Mouse (Mus musculus) forebrain, embryonic 15.5 days (tissue): ENCODE measurements around the gene Hist1h2ah. TPM values are rescaled to one million over a fixed set of nuclear protein-coding genes. Genes with fewer than 3 reads are reported as not detected.

ENCODE experiments used
- ATAC-seq: fragments of 200-750 bp; cut with Nextera tagmentation; replicated peaks from 2 replicates; pipeline ENCODE4 v1.8.0; 2017; ENCODE audit warnings: mild to moderate bottlenecking, moderate TSS enrichment, moderate library complexity
- H3K27ac ChIP-seq: fragments of 300-500 bp; sonication (generic); replicated peaks from 2 replicates; pipeline ENCODE4 v1.5.1; 2015; ENCODE audit warnings: mild to moderate bottlenecking, inconsistent platforms
- H3K27me3 ChIP-seq: fragments of 300-500 bp; sonication (generic); 2 replicates; pipeline ENCODE4 v1.6.1; 2015; ENCODE audit warnings: inconsistent platforms
- H3K36me3 ChIP-seq: fragments of 300-500 bp; sonication (generic); 2 replicates; pipeline ENCODE4 v1.6.1; 2015; ENCODE audit warnings: mild to moderate bottlenecking, inconsistent platforms
- H3K4me1 ChIP-seq: fragments of 300-500 bp; sonication (generic); 2 replicates; pipeline ENCODE4 v1.6.1; 2015; ENCODE audit warnings: inconsistent platforms
- H3K4me2 ChIP-seq: fragments of 300-500 bp; sonication (generic); replicated peaks from 2 replicates; pipeline ENCODE4 v1.6.1; 2015; ENCODE audit warnings: mild to moderate bottlenecking, inconsistent platforms
- H3K4me3 ChIP-seq: fragments of 300-500 bp; sonication (generic); 2 replicates; pipeline ENCODE4 v1.5.1; 2015; ENCODE audit warnings: mild to moderate bottlenecking, inconsistent platforms
- H3K9ac ChIP-seq: fragments of 300-500 bp; sonication (generic); replicated peaks from 2 replicates; pipeline ENCODE4 v1.6.1; 2015; ENCODE audit warnings: mild to moderate bottlenecking, inconsistent platforms
- H3K9me3 ChIP-seq: fragments of 300-500 bp; sonication (generic); 2 replicates; pipeline ENCODE4 v1.6.1; 2016; ENCODE audit warnings: inconsistent platforms
- WGBS: fragments of 180-500 bp; shearing (Covaris S2); methylation state at CpG from one replicate; pipeline ENCODE4 v1.1.7; 2015; ENCODE audit warnings: mixed read lengths; 5-methylcytosine and 5-hydroxymethylcytosine counted together
- polyA plus RNA-seq: library from polyadenylated mRNA; unstranded; fragments of >200 nt; fragmentation: Nextera tagmentation; extraction: Ambion mirVana; gene quantifications from 2 replicates; pipeline ENCODE4 v1.2.1, GENCODE M21; 2015

The Hist1h2ah gene
- polyA plus RNA-seq, 1 experiment from 2014 or later, result 2.5 TPM

DNA sequence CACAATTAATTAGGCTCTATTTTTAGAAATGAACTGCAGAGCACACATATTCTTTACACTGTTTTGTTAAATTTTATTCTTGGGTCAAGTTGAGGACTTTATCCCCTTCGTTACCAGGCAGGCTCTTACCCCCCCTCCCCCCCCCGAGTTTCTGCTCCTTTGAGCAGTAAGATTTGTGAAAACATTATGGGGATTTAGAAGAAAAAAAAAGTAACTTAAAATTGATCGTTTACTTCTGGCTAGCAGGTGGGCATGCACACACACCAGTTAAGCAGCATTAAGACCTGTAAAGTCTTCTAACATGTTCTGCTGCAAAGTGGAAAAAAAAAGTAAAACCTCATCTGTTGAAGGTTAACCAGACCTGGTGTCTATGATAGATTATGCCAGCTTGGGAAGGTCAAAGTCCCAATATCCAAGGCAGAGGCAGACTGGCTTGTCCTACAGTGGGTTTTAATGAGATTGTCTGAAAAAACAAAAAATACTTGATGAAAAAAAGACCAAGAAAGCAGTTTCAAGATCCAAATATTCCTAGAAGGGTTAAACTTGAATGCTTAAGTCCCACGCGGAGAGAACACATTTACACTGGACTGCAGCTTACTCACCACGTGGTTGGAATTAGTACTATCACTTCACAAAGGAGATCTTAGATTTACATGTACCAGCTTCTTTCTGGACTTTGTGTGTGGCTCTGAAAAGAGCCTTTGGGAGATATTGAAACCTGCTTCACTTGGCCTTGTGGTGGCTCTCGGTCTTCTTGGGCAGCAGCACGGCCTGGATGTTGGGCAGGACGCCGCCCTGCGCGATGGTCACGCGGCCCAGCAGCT, 713 bp downstream of the Hist1h2ah start:
- H3K9ac ChIP-seq, result peak overlapping the region; percentile 49
- no peaks in the 10 kb centered on the region for H3K36me3 ChIP-seq
- peak overlapping the region; percentile 46 for H3K4me3 ChIP-seq
- peak overlapping the region; percentile 65 for H3K27ac ChIP-seq
- H3K4me1 ChIP-seq, result peaks cover 17% of the 10 kb centered on the region
- ATAC-seq, result peak; percentile 32; the same call in 1 of the 2 replicates
- H3K9me3 ChIP-seq, result no peaks in the 10 kb centered on the region
- peak overlapping the region; percentile 53 for H3K4me2 ChIP-seq
- under 1% methylated on average over 14 of the region's 14 CpGs for WGBS
- no peaks in the 10 kb centered on the region for H3K27me3 ChIP-seq

DNA sequence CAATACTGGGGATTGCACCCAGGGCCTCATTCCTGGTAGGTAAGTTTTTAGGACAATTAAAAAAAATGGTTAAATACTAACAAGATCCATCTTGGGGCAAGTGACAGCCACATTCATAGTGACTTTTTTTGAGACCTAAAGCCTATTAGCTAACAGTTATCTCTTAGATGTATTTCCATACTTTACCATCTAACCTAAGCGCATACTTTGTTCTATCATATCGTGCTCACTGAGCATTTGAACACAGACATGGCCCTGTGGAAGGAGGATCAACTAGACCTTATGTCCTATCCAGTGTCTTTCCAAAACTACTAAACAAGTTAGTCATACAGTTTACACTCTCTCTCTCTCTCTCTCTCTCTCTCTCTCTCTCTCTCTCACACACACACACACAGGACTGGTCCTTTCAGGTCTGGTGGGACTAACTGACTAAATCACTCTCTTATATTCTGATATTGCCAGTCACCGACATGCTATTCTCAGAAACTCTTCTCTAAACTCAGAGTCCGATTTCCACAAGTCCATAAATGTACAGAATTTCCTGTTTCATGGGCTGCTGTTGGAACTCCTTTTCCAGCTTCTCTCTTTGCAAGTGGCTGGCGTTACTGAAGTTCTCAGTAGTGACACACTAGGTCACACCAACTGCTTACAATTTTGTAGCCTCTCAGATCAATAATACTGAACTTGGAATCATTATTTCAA, 1.5 kb downstream of the Hist1h2ah start:
- Histone ChIP-seq H3K36me3 (no peaks in the 10 kb centered on the region), H3K4me2 (peak overlapping the region; percentile 53), H3K4me3 (peak overlapping the region; percentile 46; the same call in 1 of the 2 replicates), H3K27ac (no peak overlapping the region), H3K27me3 (no peaks in the 10 kb centered on the region), H3K4me1 (peaks cover 20% of the 10 kb centered on the region), H3K9me3 (no peaks in the 10 kb centered on the region), H3K9ac (peak overlapping the region; percentile 49)
- no peak for ATAC-seq
- 42% methylated on average over 5 of the region's 5 CpGs for WGBS

DNA sequence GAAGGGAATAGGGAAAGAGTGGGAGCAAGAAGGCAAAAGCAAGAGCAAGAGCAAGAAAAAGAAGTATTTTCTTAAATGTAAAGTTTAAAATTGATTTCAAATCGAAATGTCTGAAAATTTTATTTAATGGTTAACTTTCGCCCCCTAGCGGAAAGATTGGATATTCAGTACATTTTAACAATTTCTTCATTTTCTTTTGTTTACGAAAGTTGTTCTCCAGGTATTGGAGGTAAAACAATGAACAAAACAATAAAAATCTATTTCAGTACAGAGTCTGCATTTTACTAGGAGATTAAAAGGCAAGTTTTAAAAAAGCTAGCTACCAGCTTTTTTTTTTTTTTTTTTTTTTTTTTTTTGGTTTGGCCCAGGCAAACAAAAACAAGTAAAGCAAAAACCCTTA, 4.9 kb downstream of the Hist1h2ah start:
- H3K9me3 ChIP-seq, result no peaks in the 10 kb centered on the region
- WGBS, result 12% methylated on average over 4 of the region's 4 CpGs
- ATAC-seq, result no peak
- peaks cover 19% of the 10 kb centered on the region for H3K4me1 ChIP-seq
- H3K36me3 ChIP-seq, result no peaks in the 10 kb centered on the region
- no peak overlapping the region for H3K4me2 ChIP-seq
- no peak overlapping the region for H3K9ac ChIP-seq
- no peak overlapping the region for H3K4me3 ChIP-seq
- no peaks in the 10 kb centered on the region for H3K27me3 ChIP-seq
- H3K27ac ChIP-seq, result no peak overlapping the region

DNA sequence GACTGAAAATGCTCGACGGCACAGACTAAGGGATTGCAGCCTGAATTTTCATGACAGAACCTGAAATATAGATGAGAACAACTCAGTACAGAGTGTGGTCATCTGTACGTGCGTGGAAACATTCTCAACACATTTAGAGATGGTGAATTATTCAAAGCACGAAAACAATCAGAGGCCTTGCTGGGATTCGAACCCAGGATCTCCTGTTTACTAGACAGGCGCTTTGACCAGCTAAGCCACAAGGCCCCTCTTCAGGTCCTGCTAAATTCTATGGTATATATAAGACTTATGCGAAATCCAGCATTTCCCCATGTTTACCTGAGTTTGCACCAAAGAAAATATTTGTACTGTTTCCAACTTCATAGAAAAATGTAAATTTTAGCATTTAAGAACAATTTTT, 5.4 kb downstream of the Hist1h2ah start:
- Histone ChIP-seq H3K36me3 (no peaks in the 10 kb centered on the region), H3K4me3 (no peak overlapping the region), H3K4me1 (peaks cover 18% of the 10 kb centered on the region), H3K27ac (no peak overlapping the region), H3K9ac (no peak overlapping the region), H3K27me3 (no peaks in the 10 kb centered on the region), H3K4me2 (no peak overlapping the region), H3K9me3 (no peaks in the 10 kb centered on the region)
- 29% methylated on average over 8 of the region's 8 CpGs for WGBS
- ATAC-seq, result no peak

DNA sequence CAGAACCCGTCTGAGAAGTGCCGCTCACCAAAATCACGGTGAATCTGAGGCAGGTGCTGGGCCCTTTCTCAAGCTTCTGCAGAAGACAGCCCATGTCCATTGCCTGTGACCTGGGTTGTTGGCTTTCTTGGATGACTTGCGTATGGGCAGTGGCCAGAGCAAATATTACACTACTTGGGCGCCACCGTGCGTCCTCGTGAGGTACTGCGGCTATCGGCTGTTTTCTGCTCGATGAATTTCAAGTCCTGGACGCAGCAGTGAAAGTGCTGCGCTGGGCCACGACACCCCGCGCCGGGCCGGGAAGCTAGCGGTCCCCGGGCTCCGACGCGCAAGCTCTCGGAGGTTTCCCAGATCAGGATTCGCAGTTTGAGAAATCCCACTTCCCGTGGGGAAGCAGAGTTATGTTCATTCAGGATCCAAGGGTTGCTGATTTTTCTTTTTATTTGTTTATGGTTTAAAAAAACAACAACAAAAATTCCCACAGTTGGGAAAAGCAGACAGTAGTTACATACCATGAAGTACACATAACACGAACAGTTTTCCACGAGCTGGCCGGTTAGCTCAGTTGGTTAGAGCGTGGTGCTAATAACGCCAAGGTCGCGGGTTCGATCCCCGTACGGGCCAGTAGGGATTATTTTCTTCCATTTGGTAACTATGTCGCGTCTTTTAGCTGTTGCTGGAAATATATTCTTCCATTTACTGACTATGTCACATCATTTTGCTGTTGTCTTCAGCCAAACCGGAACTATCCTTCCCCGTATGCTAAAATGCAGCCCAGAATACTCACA, 6.5 kb downstream of the Hist1h2ah start:
- Histone ChIP-seq H3K4me1 (peaks cover 11% of the 10 kb centered on the region), H3K27me3 (no peaks in the 10 kb centered on the region), H3K4me3 (peak overlapping the region; percentile 57), H3K9ac (peak overlapping the region; percentile 64), H3K4me2 (peak overlapping the region; percentile 63), H3K27ac (peak overlapping the region; percentile 80), H3K9me3 (no peaks in the 10 kb centered on the region), H3K36me3 (no peaks in the 10 kb centered on the region)
- peak; percentile 70 for ATAC-seq
- under 1% methylated on average over 40 of the region's 40 CpGs for WGBS

DNA sequence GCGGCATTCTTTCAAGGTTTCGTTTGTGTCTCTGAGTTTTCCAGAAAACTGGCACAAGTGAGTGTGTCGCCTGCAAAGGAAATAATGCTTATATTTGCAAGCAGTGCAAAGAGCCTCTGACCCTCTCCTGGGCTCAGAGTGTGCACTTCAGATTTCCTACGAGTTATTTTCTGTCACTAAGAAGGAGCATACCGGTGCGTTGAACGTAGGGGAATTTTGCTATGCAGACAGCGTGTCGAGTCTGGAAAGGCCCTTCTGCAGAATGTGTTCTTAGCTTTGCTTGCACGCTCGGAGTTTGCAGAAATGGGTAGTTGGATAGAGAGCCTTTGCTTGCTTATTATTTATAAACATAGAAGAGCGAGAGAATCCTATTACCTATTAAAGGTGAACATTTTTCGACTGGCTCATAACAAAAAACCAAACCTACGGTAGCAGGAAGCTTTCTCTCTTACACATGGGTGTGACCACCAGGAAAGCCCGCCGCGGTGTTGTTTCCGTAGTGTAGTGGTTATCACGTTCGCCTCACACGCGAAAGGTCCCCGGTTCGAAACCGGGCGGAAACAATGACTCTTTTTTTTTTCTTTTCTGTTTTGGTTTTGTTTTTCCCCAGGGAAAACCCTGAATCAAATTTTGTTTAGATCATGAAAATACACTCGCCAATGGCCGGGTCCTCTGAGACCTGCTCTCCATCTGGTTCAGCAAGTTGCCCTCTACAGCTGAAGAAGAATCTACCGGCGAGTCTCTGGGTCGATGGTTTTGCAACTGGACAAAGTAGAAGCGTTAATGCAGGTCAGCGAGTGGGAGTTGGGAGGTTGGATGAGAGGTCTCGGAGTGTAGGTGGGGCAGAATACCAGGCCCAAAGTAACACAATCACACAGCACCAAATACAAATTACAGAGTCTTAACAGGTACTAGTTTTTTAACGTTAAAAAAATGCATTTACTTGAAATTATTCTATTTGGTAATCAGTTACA, 9.0 kb downstream of the Hist1h2ah start:
- Histone ChIP-seq H3K9me3 (no peaks in the 10 kb centered on the region), H3K36me3 (no peaks in the 10 kb centered on the region), H3K4me1 (peaks cover 20% of the 10 kb centered on the region), H3K27me3 (no peaks in the 10 kb centered on the region), H3K9ac (peak overlapping the region; percentile 41), H3K27ac (peak overlapping the region; percentile 67), H3K4me3 (peak overlapping the region; percentile 49), H3K4me2 (peak overlapping the region; percentile 63)
- peak; percentile 69 for ATAC-seq
- 1% methylated on average over 35 of the region's 35 CpGs for WGBS

DNA sequence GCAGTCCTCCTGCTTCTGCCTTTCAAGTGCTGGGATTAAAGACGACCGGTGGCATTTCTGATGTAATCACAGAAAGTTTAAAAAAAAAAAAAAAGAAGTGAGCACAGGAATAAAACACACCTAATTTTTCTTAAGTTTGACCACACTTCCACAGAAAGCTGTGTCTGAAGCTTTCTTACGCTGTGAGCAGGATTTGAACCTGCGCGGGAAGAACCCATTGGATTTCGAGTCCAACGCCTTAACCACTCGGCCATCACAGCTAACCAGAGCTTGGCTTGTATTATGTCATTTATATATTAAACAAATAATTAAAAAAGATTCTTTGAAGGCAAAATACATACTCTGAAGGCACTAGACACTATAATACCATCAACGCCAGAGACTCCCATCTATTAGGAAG, 13.1 kb downstream of the Hist1h2ah start:
- H3K9ac ChIP-seq, result no peak overlapping the region

DNA sequence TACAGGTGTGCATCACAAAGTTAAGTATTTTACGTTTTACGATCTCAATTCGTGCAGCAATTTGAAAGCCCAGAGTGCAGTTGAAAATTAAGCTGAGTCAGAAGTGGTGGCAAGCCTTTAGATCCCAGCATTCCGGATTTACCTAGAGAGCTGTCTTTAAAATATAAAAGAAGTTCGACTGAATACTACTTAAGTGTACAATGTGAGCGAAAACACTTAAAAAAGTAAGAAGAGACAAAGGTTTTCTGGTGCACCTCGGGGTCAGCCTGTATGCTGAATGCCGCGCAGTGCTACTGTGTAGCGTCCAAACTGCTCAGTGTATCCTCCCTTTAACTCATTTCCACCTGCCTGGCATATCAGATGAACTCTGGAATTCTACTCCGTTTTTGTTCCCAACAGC, 13.8 kb downstream of the Hist1h2ah start:
- Histone ChIP-seq H3K36me3 (no peaks in the 10 kb centered on the region), H3K4me2 (peak overlapping the region; percentile 63), H3K9ac (0 out of 2 replicates have a peak overlapping the region, but pooled peaks have one; percentile 13), H3K4me3 (peak overlapping the region; percentile 39), H3K4me1 (peaks cover 32% of the 10 kb centered on the region), H3K27me3 (peaks cover 34% of the 10 kb centered on the region), H3K27ac (no peak overlapping the region), H3K9me3 (no peaks in the 10 kb centered on the region)
- under 1% methylated on average over 11 of the region's 11 CpGs for WGBS
- ATAC-seq, result no peak

More for the DNA sequence above, 13.1 kb downstream of the Hist1h2ah start:
- Histone ChIP-seq H3K4me2 (peak overlapping the region; percentile 63), H3K4me3 (peak overlapping the region; percentile 39), H3K9me3 (no peaks in the 10 kb centered on the region), H3K27ac (no peak overlapping the region), H3K4me1 (peaks cover 32% of the 10 kb centered on the region), H3K27me3 (peaks cover 29% of the 10 kb centered on the region), H3K36me3 (no peaks in the 10 kb centered on the region)
- 0% methylated on average over 9 of the region's 9 CpGs for WGBS
- ATAC-seq, result peak; percentile 48

DNA sequence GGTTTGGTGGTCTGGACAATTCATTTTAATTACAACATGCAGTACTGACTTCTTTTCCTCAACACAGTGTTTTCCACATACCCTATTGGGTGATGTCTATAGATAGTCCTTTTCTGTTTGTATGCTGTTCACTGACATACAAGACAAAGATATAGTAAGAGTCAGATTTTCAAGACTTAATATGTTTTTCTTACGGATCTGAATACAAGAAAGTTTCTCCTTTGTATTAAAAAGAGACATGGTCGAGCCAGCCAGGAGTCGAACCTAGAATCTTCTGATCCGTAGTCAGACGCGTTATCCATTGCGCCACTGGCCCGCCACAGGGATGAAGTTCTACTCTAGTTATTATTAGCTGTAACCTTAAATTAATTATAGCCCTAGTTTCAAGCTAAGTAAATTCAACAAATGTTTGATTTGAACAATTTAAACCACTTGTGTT, 14.4 kb downstream of the Hist1h2ah start:
- H3K27ac ChIP-seq, result no peak overlapping the region
- peak overlapping the region; percentile 39 for H3K4me3 ChIP-seq
- H3K36me3 ChIP-seq, result no peaks in the 10 kb centered on the region
- no peak overlapping the region for H3K9ac ChIP-seq
- peaks cover 31% of the 10 kb centered on the region for H3K4me1 ChIP-seq
- peaks cover 40% of the 10 kb centered on the region for H3K27me3 ChIP-seq
- peak overlapping the region; percentile 63 for H3K4me2 ChIP-seq
- peak; percentile 66; the same call in 1 of the 2 replicates for ATAC-seq
- under 1% methylated on average over 8 of the region's 8 CpGs for WGBS
- no peaks in the 10 kb centered on the region for H3K9me3 ChIP-seq

DNA sequence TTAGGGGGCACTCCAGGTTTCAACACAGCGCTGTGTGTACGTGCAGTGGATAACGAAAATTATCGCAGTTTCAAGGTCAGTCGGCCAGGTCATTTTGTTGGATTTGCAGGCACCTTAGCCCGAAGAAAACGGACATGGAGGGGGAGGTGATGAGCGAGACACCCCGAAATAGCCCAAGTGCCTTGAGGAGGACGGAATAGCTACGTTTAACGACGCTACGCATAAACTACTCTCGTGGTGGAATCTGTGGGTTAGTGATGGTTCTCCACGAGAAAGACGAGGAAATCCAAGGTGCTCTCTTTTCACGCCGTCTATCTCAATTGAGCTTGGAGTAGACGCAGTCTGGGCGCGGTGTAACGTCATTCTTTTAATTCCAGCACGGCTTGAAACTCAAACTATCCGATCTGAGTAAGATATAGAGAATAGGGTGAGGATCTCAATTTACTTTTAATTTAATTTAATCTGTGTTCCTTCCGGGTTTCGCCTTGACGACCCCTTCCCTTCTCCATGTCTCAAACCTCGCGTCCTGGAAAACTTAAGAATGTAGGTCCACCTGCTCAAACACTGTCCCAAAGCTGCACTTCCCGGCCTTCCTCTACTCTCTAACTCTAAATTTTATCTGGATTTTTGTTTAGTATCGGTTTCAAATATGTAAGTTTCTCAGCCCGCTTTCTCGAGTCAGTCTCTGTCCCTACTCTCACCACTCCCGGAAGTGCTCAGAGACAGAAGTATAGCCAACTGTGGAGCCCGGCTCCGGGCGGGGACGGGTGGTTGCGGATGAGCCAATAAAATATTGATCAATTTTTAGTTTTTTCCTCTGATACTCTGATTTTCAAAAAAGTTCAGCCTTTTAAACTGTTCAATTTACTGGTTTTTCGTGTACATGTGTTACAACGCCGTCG, 15.2 kb downstream of the Hist1h2ah start:
- Histone ChIP-seq H3K4me3 (peak overlapping the region; percentile 39), H3K9ac (peak overlapping the region; percentile 7; the same call in 1 of the 2 replicates), H3K9me3 (0 out of 2 replicates have a peak, but pooled peaks cover 2% of the 10 kb centered on the region), H3K27me3 (peaks cover 45% of the 10 kb centered on the region), H3K4me1 (peaks cover 26% of the 10 kb centered on the region), H3K27ac (no peak overlapping the region), H3K4me2 (peak overlapping the region; percentile 63), H3K36me3 (no peaks in the 10 kb centered on the region)
- WGBS, result under 1% methylated on average over 44 of the region's 44 CpGs
- no peak for ATAC-seq
